Mouse (Mus musculus) small intestine, adult 2 months (tissue): ENCODE data around the gene Rasgef1b.

ENCODE experiments used
- CTCF ChIP-seq: fragments of 200-500 bp; IDR thresholded peaks from 2 replicates; pipeline ENCODE4 v1.5.1; 2012; ENCODE audit warnings: low read depth, mild to moderate bottlenecking, control low read depth, inconsistent platforms, low read length, moderate library complexity, mixed read lengths; ENCODE audit not compliant: insufficient replicate concordance, insufficient read length; ENCODE audit errors: extremely low read depth
- POLR2A ChIP-seq: fragments of 200-500 bp; IDR thresholded peaks from 2 replicates; pipeline ENCODE4 v1.6.1; 2012; ENCODE audit warnings: low read depth, mild to moderate bottlenecking, control low read depth, inconsistent platforms, low read length, moderate library complexity

DNA sequence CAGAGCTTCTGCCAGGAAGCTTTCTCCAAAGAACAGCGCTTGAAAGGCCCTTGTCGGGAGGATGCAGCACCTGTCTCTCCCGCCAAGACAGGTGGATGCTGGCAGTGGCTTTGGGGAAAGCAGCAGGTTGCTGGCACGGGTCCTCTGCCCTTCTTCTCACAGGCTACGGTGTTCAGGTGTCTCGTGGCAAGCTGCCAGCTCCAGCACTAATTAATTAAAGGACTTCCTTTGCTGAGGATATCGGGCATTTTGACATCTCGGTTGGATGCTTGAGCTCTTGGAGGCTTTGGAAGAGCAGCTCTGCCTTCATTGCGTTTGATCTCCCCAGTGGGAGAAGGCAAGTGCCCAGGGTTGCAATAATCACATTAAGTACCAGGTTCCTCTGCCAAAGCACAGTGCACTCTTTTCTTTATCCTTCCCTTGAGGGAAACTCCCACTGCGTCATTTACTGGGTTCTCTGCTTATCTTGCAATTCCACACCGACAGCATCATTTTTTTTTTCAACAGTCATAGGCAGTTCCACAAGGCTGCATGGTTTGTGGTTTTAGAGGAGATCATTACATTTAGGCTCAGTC is 187.5 kb downstream of the Rasgef1b start:
- TF ChIP-seq CTCF (no peak), POLR2A (no peak)
